Mouse (Mus musculus) G1E (cell line): ENCODE data around the gene Sfn. TPM values are rescaled to one million over a fixed set of nuclear protein-coding genes. Genes with fewer than 3 reads are reported as not detected.

Source experiments
- ATAC-seq: 2 replicates; pipeline ENCODE4 v1.8.0; 2016; ENCODE audit warnings: mild to moderate bottlenecking; ENCODE audit not compliant: insufficient number of reproducible peaks, poor library complexity, low FRiP score, severe bottlenecking; ENCODE audit errors: extremely low read depth
- DNase-seq: peaks from one replicate; pipeline ENCODE4 v3.0.0; 2012; ENCODE audit warnings: low spot score
- H3K27me3 ChIP-seq: 2 replicates; pipeline ENCODE4 v1.6.1; 2012; ENCODE audit warnings: mild to moderate bottlenecking, low read length, inconsistent platforms; ENCODE audit not compliant: insufficient read depth
- H3K36me3 ChIP-seq: replicated peaks from 2 replicates; pipeline ENCODE3; 2012; ENCODE audit warnings: mild to moderate bottlenecking, inconsistent platforms
- H3K4me1 ChIP-seq: 2 replicates; pipeline ENCODE4 v1.6.1; 2012; ENCODE audit warnings: low read depth, low read length, inconsistent platforms, mixed read lengths; ENCODE audit not compliant: insufficient read depth
- H3K4me3 ChIP-seq: 2 replicates; pipeline ENCODE4 v1.5.1; 2012; ENCODE audit warnings: low read depth, mild to moderate bottlenecking, inconsistent platforms, low read length, moderate library complexity, mixed read lengths
- H3K9me3 ChIP-seq: replicated peaks from 2 replicates; pipeline ENCODE4 v1.6.1; 2012; ENCODE audit warnings: inconsistent platforms
- CTCF ChIP-seq: IDR thresholded peaks from 2 replicates; pipeline ENCODE4 v1.5.1; 2012; ENCODE audit warnings: low read depth, low read length, inconsistent platforms, mixed read lengths
- GATA1 ChIP-seq: IDR thresholded peaks from 2 replicates; pipeline ENCODE4 v1.6.1; 2012; ENCODE audit warnings: borderline replicate concordance, low read length, inconsistent platforms, mixed read lengths
- GATA2 ChIP-seq: IDR thresholded peaks from 2 replicates; pipeline ENCODE4 v1.6.1; 2012; ENCODE audit warnings: low read depth, low read length, inconsistent platforms, borderline replicate concordance
- POLR2AphosphoS5 ChIP-seq: IDR thresholded peaks from 2 replicates; pipeline ENCODE4 v1.6.1; 2012; ENCODE audit warnings: low read depth, low read length, inconsistent platforms; ENCODE audit not compliant: insufficient replicate concordance
- TAL1 ChIP-seq: conservative IDR thresholded peaks from 2 replicates; pipeline ENCODE4 v1.6.1; 2012; ENCODE audit warnings: low read depth, low read length, inconsistent platforms, mixed read lengths
- polyA plus RNA-seq: library from polyadenylated mRNA; stranded (reverse); fragments of >175 nt; gene quantifications from 2 replicates; pipeline ENCODE4 v1.2.3, GENCODE M21; 2012
- total RNA-seq, 2 experiments: library from RNA; stranded (forward) in 1 of 2; stranded (reverse) in 1 of 2; fragments of 200-1000 nt in 1 of 2; fragments of >200 nt in 1 of 2; fragmentation: Nextera tagmentation in 1 of 2; gene quantifications; 2 replicates each; pipeline ENCODE4 v1.2.3; 2014 to 2017

Gene Sfn
- total and polyA plus RNA-seq, 3 experiments, result 0.66 to 3.4 (median 1.3) TPM

- no peak for TF ChIP-seq POLR2AphosphoS5
- no peak for TF ChIP-seq TAL1
- no peak for TF ChIP-seq GATA1
- TF ChIP-seq CTCF, result peak; percentile 55; the same call in 1 of the 2 replicates
- no peaks in the 10 kb centered on the region for H3K9me3 ChIP-seq
- peaks cover 13% of the 10 kb centered on the region for H3K36me3 ChIP-seq
- peak; percentile 88 for DNase-seq
- H3K4me1 ChIP-seq, result peaks cover 22% of the 10 kb centered on the region
- peaks cover 18% of the 10 kb centered on the region for H3K27me3 ChIP-seq
- H3K4me3 ChIP-seq, result peak overlapping the region; percentile 74
- no peak for ATAC-seq
Observed at GRCm38 (mm10) chr4:133633332-133634042, 31.5 kb upstream of the Sfn start.

- DNase-seq (peak; percentile 44), ATAC-seq (no peak)
- no peaks in the 10 kb centered on the region for H3K9me3 ChIP-seq
- peaks cover 13% of the 10 kb centered on the region for H3K36me3 ChIP-seq
- peak overlapping the region; percentile 74 for H3K4me3 ChIP-seq
- no peak for TF ChIP-seq GATA1
- no peak for TF ChIP-seq POLR2AphosphoS5
- no peak for TF ChIP-seq GATA2
- TF ChIP-seq CTCF, result no peak
- peaks cover 18% of the 10 kb centered on the region for H3K27me3 ChIP-seq
- H3K4me1 ChIP-seq, result peaks cover 22% of the 10 kb centered on the region
Observed at GRCm38 (mm10) chr4:133632483-133633327, 30.7 kb upstream of the Sfn start.

DNA sequence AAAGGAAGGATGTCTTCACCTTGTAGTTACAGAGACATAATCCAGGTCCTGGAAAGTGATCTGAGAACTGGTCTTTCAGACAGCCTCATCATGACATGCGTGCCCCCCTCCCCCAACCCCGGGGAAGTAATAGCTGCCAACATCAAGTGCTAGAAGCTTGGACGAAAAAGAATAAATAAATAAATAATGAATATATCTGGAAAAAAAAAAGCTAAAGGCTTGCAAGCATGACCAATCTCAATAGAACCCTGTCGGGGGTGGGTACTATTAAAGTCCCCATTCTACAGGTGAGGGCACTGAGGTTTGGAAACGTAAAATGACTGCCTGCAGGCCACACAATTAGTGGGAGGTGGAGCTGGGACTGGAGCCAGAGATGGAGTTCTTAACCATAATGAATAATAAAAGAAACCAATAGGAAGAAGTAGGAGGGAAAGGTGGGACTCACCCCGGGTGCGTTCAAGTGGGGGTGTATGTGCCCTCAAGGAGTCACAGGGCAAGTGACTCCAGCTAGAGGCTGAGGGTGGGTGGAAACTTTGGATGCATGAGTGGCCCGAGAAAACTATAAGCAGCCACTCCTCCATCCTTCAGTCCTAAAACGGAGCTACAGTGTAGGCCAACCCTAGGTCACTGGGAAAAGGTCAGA, 29.9 kb upstream of the Sfn start:
- Histone ChIP-seq H3K27me3 (peaks cover 16% of the 10 kb centered on the region; the same call in 1 of the 2 replicates), H3K9me3 (no peaks in the 10 kb centered on the region), H3K4me1 (peaks cover 22% of the 10 kb centered on the region), H3K4me3 (no peak overlapping the region), H3K36me3 (peaks cover 17% of the 10 kb centered on the region)
- no peak for DNase-seq
- TF ChIP-seq POLR2AphosphoS5 (no peak), CTCF (no peak), TAL1 (no peak), GATA1 (no peak), GATA2 (no peak)
- ATAC-seq, result no peak

GRCm38 (mm10) chr4:133631071-133631768, 29.3 kb upstream of the Sfn start:
- no peak overlapping the region for H3K4me3 ChIP-seq
- no peak for ATAC-seq

GRCm38 (mm10) chr4:133630326-133630920, 28.5 kb upstream of the Sfn start:
- no peak overlapping the region for H3K4me3 ChIP-seq
- H3K27me3 ChIP-seq, result peaks cover 14% of the 10 kb centered on the region; the same call in 1 of the 2 replicates
- peaks cover 25% of the 10 kb centered on the region for H3K4me1 ChIP-seq
- no peaks in the 10 kb centered on the region for H3K9me3 ChIP-seq
- DNase-seq (no peak), ATAC-seq (no peak)
- peaks cover 31% of the 10 kb centered on the region for H3K36me3 ChIP-seq
- no peak for TF ChIP-seq GATA1

More at GRCm38 (mm10) chr4:133631071-133631768, 29.3 kb upstream of the Sfn start:
- Histone ChIP-seq H3K36me3 (peaks cover 23% of the 10 kb centered on the region), H3K4me1 (peaks cover 22% of the 10 kb centered on the region), H3K9me3 (no peaks in the 10 kb centered on the region), H3K27me3 (peaks cover 14% of the 10 kb centered on the region; the same call in 1 of the 2 replicates)
- TF ChIP-seq POLR2AphosphoS5 (no peak), TAL1 (no peak), GATA2 (no peak), CTCF (no peak), GATA1 (no peak)
- DNase-seq, result no peak
